Mouse (Mus musculus) inflammation-experienced regulatory T-cells, adult 16 weeks (primary cell): Measurements from ENCODE around the gene Fam229a. TPM values are rescaled to one million over a fixed set of nuclear protein-coding genes. Genes with fewer than 3 reads are reported as not detected.

Experiments used
- polyA plus RNA-seq: library from polyadenylated mRNA; unstranded; fragments of 100-300 nt; shearing (Covaris generic); gene quantifications from one replicate; pipeline ENCODE4 v1.2.1, GENCODE M21; 2017

The Fam229a gene
- not detected for polyA plus RNA-seq

GRCm38 (mm10) chr4:129490972-129491880 lies at the start of gene Fam229a, which contains the start of gene Tssk3:
TSS of gene Fam229a (plus strand) at chr4:129491190.
TSS of gene Tssk3 (minus strand) at chr4:129491022.

GRCm38 (mm10) chr4:129461183-129461960 lies 29.6 kb upstream of the Fam229a start, which contains the start of gene Bsdc1:
TSS of gene Bsdc1 (plus strand) at chr4:129461581.

DNA sequence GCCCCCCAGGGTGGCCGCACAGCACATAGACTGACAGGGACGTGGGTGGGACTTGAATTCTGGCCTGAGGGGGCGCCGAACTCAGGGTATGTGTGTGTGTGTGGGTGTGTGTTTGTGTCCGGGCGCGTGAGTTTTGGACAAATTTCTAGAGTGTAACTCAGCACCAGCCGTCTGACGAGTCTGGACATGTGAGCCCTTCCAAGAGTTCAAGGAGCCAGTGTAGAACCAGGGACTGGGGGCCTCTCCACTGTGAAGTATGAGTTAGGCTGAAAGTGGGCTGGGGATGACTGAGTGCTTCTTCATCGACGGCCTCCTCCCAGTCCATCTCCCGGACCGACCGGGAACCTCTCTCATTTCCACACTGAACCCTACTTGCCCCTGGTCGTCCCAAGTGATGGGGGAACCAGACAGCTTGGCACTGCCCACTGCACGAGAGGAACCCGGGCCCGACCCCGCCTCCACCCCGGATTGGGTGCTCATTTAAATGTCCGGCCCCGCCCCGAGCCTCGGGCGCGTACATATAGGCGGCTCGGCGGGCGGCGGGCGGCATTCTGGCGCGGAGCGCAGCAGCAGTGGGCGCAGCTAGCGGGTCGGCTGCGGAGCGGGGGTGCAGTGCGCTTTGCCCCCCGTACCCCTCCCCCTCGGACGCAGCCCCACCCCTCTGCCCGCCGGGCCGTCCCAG lies 22.2 kb downstream of the Fam229a start, which contains the start of gene Marcksl1:
Marcksl1 (plus strand) TSS at position 496 of the 682 bp plus-strand sequence.

Other genes starting within 250 kb of the Fam229a start
- 0.35 TPM for gene C77080, start 229.8 kb upstream of the Fam229a start, polyA plus RNA-seq
- gene Sync, start 203.6 kb upstream of the Fam229a start, polyA plus RNA-seq = 0.24 TPM
- 395 TPM for gene Rbbp4, start 155.8 kb upstream of the Fam229a start, polyA plus RNA-seq
- 79.4 TPM for gene Zbtb8os, start 155.5 kb upstream of the Fam229a start, polyA plus RNA-seq
- gene Zbtb8a, start 113.1 kb upstream of the Fam229a start, polyA plus RNA-seq = 14.4 TPM
- 0.20 TPM for gene Zbtb8b, start 50.3 kb upstream of the Fam229a start, polyA plus RNA-seq
- 45.1 TPM for gene Bsdc1, start 29.6 kb upstream of the Fam229a start, polyA plus RNA-seq
- not detected for gene Tssk3, start 168 bp upstream of the Fam229a start, polyA plus RNA-seq
- 13.5 TPM for gene Marcksl1, start 22.4 kb downstream of the Fam229a start, polyA plus RNA-seq
- 379 TPM for gene Hdac1, start 51.5 kb downstream of the Fam229a start, polyA plus RNA-seq
- gene Lck, start 82.5 kb downstream of the Fam229a start, polyA plus RNA-seq = 1,731 TPM
- 0.98 TPM for gene Fam167b, start 87.4 kb downstream of the Fam229a start, polyA plus RNA-seq
- gene Eif3i, start 109.5 kb downstream of the Fam229a start, polyA plus RNA-seq = 188 TPM
- 244 TPM for gene Tmem234, start 109.5 kb downstream of the Fam229a start, polyA plus RNA-seq
- gene Dcdc2b, start 123.1 kb downstream of the Fam229a start, polyA plus RNA-seq = 9.3 TPM
- 46.3 TPM for gene Iqcc, start 127.9 kb downstream of the Fam229a start, polyA plus RNA-seq
- 55.1 TPM for gene Ccdc28b, start 132.8 kb downstream of the Fam229a start, polyA plus RNA-seq
- gene Txlna, start 149.9 kb downstream of the Fam229a start, polyA plus RNA-seq = 96.9 TPM
- gene Kpna6, start 181.6 kb downstream of the Fam229a start, polyA plus RNA-seq = 25.8 TPM
- 24.0 TPM for gene Tmem39b, start 205.6 kb downstream of the Fam229a start, polyA plus RNA-seq